Mouse (Mus musculus) activated CD4-positive, CD25-positive, alpha-beta regulatory T cell, adult 4 months (primary cell): ENCODE results near the gene Mical2. TPM values are rescaled to one million over a fixed set of nuclear protein-coding genes. Genes with fewer than 3 reads are reported as not detected.

Source experiments
- ATAC-seq: one replicate; pipeline ENCODE4 v1.8.0; 2017
- polyA plus RNA-seq, 2 experiments: library from polyadenylated mRNA; unstranded; fragments of 100-300 nt; shearing (Covaris generic); gene quantifications; one replicate each; pipeline ENCODE4 v1.2.1; 2017

Mical2 gene
- polyA plus RNA-seq, 2 experiments from 2014 or later, result 1.2 to 3.0 TPM

DNA sequence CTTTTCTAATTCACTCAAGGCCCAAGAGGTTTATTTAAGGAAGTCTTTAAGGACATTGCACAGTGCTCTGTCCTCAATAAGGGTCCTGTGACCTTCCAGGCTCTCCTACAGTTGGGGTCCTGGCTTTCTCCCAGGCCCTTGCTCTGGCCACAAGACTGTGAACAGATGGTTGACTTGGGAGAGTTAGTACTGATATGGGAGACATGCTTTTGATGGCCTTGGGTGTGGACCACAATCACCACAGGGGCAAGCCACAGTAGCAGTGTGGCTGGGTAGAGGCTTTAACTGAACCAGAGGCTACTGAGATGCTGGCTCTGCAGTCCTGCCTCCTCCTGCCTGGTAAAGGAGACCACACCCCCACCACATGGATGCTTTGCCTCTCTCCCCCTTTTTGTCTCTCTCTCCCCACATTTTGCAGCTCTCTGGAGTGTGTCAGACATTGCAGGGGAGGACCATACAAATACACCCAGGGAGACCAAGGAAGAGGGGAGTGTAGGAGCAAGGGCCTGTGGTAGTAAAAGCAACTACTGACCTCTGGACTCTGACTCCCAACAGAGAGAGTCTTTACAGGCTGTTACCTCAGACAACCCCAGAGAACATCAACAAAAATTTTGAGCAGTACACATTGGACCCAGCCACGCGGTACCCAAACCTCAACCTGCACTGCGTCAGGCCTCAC lies 94.5 kb downstream of the Mical2 start:
- ATAC-seq, result no peak

DNA sequence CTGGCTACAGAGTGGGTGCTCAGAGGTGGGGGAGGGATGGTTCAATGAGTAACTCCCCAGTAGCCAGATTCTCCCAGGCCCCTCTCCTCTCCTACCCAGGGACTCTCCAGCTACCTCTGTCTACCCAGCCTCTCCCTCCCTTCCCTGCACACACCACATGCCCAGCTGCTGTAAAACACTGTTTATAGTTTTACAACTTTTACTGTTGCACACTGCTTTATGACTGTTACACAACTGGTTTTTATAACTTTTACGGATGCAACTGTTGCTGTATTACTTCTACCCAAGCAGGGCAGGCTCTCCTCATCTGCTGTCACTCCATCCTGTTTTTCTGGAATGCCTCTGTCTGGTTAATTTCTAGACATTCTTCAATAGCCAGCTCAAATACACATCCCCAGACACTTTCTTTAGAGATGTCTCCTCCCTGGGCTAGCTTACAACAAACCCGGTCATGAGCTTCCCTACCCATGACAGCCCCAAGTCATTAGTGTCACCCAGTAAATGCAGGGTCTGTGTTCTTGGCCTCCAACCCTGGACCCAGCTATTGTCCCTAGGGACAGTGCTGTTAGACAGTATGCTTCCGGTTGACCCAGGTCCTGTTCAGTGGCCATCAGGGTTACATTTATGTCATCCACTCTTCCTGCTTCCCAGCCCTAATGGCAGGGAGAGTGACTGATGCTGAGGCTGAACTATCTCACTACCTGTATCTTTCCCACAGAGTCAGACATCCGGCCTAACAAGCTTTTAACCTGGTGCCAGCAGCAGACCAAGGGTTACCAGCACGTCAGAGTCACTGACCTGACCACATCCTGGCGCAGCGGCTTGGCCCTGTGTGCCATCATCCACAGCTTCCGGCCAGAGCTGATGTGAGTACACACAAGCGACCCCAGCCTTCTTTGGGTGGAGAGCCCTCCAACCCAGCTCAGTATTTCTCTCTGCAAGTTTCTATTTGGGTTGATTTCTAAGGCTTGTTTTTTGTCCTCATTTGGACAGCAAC lies 96.4 kb downstream of the Mical2 start:
- peak; percentile 97 for ATAC-seq

DNA sequence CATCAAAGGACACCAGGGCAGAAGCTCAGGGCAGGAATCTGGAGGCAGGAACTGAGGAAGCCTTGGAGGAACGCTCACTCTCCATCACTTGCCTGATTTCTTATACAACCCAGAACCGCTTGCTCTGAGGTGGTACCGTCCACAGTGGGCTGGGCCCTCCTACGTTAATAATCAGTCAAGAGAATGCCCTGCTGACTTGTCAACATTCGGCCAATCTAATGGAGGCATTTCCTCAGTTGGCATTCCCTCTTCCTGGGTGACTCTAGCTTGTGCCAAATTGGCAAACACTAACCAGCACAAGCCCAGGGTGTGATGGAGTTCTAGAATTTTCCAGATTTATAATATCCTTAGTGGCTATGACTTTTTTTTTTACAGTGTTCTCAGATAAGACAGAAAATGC lies 98.9 kb downstream of the Mical2 start:
- no peak for ATAC-seq

DNA sequence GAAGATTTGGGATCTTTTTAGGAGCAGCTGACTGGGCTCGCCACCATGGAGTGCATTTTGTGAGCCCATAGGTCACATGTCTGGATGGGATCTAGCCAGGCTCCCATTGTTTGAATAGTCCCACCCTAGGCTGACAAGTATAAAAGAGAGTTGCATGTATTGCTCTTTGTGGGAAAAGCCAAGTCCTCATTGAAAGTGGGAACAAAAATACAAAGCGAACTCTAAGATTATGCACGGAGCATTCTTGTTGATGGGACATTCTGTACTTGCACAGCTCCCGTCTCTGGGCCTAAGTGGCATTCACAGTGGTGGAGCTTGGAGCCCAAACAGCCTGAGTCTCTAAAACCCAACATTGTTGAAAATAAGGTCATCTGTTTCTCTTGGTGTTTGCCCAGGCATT lies 101.2 kb downstream of the Mical2 start:
- no peak for ATAC-seq

DNA sequence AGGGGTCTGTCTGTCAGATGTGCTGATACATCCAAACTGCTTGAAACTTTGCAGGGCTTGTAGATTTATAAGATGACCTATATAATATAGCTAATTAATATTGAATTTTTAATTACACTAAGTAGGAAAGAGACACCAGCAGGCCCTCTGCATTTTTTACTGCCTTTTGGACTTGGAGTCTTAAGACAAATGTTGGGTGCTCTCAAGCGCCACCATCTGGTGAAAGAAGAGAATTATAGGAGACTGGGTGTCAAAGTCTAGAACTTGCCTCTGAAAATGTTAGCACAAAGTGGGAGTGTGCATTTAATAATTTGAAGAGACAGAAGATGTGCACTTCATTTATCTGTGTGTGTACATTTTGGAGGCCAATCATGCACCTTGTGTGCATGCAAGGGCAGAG lies 103.3 kb downstream of the Mical2 start:
- peak; percentile 23 for ATAC-seq

DNA sequence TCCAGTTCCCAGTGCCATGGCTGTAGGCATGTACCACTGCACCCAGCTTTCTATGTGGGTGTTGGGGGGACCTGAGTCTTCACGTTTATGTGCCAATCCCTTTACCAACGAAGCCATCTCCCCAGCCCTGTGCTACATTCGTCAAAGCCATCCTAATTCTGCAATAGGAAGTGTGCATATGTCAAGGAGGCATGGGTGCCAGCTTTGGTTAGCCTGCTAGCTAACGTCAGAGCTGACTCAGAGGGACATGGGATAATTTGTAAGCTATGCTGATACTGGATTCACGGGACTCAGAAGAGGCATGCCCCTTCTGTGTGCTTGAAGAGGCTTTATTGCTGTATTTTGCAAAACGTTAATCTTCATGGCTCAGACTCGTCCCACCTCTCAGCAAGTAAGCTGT lies 103.8 kb downstream of the Mical2 start:
- ATAC-seq, result no peak

DNA sequence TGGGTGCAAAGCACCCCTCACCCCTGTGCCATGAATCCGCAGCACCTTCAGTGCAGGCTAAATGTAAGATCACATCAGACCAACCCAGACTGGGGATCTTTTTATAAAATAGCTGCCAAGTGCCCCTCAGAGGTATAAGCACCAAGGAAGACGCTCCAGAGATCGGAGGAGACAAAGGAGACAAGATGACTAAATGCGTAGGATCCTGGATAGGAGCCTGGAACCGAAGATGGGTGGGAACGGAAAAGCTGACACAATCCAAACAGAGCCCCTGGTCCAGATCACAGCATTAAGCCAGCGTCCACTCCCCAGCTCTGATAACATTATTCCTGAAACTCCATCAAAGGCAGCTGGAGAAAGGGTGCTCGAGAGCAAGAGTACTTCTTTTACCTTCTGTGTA lies 105.3 kb downstream of the Mical2 start:
- no peak for ATAC-seq

DNA sequence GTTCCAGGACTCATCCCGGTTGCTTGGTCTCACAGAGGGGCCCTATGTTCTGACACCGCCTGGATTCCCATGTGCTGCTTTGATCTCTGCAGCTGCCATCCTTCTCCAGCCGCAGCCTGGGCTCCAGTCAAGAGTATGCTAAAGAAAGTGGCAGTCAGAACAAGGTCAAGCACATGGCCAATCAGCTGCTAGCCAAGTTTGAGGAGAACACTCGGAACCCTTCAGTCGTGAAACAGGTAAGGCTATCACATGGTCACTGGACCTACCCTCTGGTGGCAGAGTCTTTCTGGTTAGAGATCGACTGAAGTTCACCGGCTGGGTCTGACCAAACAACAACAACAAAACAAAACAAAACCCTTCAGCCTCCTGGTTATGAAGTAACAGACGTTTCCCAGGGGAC lies 106.1 kb downstream of the Mical2 start:
- ATAC-seq, result no peak

DNA sequence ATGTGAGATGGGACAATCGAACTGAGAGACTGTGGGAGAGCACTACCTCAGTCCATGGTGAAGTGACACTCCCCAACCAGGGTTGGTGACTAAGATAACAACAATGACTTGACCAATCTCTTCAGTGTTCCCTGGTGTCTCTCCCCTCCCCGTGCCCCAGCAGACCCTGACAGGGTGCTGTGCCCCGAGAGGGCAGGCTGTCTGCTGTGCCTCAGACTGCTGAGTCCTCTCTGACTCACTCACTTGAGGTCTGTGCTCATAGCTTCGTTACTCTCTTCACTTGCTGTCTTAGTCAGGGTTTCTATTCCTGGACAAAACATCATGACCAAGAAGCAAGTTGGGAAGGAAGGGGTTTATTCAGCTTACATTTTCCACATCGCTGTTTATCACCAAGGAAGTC lies 106.8 kb downstream of the Mical2 start:
- no peak for ATAC-seq

DNA sequence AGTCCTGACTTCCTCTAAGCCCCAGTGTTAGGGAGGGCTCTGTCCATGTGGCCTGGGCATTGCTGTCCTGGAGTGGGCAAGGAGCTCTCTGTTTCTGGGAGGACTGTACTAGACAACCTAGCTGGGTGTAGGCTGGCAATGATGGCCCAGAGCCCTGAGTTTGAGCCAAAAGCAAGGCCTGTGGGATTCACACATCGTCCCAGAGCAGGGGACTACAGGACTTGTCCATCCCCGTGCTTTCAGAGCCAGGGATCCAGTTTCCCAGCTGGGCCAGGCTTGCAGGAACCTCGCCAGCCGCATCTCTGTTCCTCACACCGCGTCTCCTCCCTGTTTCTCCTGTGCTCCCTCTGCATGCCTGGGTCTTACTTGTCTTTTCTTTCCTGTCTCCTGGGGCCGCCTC lies 107.7 kb downstream of the Mical2 start:
- ATAC-seq, result no peak

DNA sequence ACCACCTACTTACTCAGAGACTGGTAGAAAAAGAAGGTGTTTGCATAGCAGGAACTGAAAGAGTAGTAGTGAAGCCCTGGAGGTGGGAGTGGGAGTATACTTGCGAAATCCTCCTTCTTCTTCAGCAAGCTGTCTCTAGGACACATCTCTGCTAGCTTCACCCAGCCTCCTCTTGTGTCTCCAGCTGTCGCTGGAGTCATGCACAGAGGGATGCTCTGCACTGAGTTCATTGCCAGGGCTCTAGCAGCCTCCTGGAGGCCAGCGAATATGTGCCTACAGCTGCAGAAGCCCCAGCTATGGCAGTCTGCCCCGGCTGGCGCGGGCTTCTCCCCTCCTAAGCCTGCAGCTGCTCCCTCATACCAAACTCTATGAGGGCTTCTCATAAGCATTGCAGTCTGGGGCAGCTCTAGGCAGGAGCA lies 110.6 kb downstream of the Mical2 start:
- no peak for ATAC-seq

DNA sequence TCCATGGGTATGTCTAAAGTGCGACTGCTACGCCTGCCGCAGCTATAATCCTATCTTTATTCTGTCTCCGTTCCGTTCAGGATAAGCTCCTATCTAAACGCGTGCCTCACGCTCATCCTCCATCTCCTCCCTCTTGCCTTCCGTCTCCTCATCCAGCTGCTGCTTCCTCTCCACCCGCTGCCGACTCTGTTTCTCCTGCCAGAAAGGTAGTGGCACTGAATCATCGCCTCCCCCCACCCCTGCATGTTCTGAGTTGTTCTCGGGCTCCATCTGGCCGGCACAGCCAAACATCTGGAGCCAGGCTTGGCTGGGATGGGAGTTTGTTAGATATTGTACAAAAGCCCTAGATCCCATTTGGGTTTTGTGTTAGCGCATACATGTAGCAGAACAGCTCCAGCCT lies 111.1 kb downstream of the Mical2 start:
- no peak for ATAC-seq

DNA sequence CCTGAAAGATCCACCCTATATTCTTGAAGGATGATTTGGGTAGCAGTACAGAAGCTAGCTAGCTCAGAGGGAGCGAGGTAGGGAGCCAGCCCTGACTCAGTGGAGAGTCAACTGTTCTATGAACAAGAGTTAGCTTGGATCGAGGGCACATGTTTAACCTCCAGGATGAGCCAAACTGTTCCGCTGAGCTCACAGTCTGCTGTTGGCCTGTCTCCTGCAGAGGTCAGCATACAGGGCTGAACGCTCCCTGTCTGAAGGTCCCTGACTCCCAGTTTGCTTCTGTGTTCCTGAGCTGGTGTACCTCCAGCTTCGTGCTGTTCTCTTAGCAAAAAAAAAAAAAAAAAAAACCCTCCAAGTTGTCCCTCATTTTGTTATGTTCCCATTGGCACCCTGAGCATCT lies 112.1 kb downstream of the Mical2 start:
- ATAC-seq, result no peak

DNA sequence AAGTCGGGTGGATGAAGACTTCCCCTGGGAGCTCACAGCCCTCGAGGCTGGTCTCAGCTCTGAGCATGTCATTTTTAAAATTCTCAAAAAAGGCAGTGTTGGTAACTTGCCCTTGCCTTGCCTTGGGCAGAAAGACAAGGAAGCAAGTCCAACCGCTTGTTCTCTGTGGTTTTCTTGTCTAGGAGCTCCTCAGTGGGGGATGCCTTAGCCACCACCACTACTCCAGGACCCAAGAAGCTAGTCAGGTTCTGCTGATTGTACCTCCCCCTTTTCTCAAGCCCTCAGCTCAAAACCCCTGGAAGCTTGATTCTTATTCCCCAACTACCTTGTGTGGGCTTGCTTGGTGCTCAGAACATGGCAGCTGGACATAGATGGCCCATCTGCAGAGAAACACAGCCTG lies 115.4 kb downstream of the Mical2 start:
- no peak for ATAC-seq

DNA sequence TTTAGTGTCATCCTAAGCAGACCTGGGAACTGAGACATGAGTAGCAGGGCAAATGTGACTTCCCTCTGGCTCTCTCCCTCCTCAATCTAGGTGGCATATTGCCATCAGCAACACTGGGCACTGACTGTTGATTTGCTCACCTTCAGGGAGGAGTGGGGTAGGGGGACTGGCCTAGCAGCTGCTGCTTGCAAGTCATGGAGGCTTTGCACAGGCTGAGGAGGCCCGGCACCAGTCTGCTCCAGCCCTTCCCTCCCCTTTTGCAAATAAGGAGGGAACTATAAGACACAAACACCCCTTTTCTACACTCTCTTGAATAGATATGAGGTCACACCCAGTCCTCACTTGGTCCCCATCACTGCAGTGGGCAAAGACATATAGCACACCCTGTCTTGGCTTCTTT lies 120.0 kb downstream of the Mical2 start:
- ATAC-seq, result no peak

DNA sequence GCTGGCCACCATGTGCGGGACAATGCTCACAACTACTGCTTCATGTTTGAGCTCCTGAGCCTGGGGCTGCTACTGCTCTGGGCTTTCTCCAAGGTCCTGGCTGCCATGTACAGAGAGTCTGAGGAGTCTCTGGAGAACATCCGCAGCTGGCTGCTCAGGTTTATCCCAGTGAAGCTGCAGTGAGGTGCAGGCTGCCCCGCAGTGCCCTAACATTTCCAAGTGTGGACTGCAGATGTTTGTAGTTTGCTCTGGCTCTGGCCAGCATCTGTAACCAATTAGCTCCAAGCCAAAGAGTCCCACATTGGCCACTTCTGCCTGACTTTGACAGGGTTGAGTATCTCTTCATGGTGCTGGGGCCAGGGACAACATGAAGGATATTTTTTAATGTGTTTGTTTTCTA lies 125.9 kb downstream of the Mical2 start:
- no peak for ATAC-seq

DNA sequence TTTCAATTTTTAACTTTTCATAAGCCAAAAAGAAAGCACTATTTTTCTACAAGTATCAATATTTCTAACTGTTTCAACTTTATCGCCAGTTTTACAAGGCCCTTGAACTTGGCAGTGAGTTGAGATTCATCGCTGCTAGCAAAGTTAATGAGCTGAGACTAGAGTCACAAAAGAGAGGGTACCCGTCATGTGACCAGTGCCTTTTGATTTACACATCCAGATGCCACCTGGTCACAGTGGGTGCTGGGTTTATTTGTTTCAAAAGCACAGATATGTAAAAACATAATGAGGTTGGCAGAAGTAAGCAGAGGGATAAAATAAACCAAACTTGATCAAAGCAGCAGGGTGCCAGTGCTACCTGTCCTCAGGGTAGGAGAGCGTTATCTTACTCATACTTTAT lies 126.3 kb downstream of the Mical2 start:
- no peak for ATAC-seq

DNA sequence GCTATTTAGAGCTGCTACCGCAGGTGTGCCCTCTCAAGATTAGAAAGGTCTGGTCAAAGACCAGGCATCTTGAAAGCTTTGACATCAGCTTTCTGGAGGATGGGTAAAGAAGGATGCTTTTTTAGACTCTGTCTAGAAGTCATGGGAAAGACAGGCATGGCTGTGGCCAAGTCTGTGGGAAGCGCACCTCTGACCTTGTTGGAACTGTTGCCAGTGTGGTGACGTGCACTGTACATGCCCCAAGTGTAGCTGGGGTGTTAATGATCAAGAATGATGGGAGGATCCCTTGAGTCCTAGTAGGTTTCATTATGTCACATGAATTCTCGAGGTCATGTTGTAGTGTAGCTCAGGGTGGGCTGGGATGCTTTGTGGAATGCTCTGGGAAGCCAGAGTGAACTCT lies 127.4 kb downstream of the Mical2 start:
- ATAC-seq, result no peak

DNA sequence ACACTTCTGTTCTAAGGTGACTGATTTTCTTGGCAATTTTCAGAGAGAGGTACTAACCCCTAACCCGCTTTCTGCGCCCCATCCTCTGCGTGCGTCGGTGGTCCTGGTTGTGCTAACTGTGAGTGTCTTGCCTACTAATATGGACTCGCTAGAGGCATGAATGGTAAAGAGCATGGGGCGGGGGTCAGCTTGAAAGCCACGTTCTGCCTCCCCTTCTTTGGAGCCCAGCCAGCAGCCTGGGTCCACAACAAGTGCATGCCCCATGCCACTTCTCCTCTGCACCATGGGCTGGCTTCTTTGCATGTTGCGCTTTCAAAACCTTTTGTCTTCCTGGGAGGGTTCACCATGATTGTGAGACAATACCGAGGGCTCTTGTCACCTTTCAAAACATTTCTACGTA lies 128.3 kb downstream of the Mical2 start:
- ATAC-seq, result no peak

DNA sequence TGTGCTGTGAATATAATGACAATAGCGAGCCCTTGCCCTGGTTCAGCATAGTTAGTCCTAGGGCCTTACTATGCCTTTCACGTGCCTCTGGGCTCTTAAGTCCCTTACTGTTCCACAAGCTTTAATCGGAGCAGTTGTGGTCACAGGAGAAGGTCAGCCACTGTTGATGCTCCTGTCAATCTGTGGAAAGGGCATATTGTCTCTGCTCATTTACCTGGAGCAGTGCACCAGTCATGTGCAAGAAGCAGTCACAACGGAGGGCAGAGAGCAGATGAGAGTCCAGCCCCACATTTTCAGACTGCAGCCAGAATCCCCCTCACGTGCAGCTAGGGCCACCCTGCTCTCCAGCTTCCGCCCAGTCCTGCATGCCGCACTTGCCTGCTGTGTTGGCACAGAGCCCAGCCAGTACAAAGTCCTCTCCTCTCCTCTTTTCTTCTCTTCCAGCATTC lies 128.9 kb downstream of the Mical2 start:
- no peak for ATAC-seq

DNA sequence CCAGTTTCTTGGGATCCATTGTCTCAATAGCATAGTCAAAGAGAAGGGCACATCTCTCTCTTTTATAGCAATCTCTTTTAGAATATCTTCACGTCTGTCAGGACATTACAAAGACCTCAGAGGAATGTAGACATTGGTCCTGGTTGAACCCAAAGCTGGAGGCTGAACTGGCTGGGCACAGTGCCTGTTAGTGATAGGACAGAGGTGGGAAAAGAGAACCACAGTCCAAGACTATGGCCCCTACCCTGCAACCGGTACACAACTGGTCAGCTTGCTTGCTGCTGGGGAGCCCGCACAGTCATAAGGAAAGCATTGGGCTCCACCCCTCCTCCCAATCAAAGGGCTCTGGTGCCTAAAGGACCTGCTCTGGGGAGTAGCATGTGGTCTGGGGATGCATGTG lies 133.9 kb downstream of the Mical2 start:
- ATAC-seq, result no peak

DNA sequence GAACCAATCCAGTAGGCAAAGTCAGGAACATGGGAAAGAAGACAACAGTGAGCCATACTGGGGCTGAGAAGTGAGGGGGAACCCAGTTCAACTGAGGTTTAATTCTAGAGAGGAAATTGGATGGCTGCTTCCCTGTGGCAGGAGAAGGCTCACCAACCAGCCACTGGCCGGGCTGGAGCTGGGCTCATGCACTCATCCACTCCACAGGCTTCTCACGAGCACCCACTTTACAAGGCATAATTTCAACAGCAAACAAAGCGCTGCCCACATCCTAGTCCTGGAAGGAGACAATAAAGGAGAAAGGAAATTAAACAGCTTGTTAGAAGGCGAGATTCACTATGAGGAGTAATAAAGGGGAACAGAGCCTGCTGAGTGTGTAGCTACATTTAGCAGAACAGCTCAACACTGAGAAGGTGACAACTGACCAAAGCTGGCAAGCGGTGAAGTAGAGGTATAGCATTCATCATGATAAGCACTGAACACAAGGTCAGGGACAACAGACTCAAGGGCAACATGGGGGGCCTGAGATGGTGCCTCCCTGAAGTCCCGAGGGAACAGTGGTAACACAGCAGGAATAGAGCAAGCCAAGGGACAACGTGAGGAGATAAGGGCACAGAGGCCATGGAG lies 137.0 kb downstream of the Mical2 start:
- ATAC-seq, result no peak

DNA sequence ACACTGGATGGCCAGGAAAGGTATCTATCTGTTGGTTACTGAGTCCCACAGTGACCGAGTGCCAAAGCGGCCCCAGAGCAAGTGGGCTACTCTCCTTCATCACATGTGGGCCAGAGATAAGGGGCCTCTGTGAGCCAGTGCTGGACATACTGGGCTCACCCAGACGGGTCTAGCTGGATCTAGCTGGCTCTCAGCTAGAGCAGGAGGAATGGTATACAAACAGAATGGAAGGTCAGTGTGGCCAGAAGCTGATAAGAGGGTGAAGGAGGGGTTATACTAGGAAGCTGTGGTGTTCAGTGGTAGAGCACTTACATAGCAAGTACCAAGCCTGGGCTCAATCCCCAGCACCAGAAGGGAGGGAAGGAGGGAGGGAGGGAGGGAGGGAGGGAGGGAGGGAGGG lies 140.2 kb downstream of the Mical2 start:
- ATAC-seq, result no peak

DNA sequence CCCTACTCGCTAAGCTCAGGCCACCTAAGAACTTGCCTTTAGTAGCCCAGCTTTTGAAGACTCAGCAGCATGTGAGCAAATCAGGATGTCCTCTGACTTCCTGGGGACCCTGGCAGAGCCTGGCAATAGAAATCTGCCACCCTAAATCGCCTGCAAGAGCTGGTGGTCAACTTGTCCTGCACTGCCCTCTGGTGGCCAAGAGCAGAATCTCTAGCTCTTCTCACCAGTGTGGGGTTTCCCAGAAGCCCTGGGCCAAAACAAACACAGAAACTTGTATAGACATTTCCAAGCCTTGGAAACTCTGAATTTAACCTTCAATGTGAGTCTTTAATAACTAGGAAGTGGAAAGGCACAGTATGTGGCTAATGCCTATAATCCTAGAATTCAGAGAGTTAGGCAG lies 143.4 kb downstream of the Mical2 start:
- peak; percentile 76 for ATAC-seq
